Mouse (Mus musculus) heart, embryonic 16.5 days (tissue): ENCODE measurements at regions not wholly inside any gene's neighbourhood (a gene's known extent, or its start where the extent isn't known, plus 50 kb on each side); places are given as distances from the start of the nearest gene placed in this dataset.

Experiments used
- ATAC-seq: fragments of 200-750 bp; cut with Nextera tagmentation; replicated peaks from 2 replicates; pipeline ENCODE4 v1.8.0; 2017; ENCODE audit warnings: moderate number of reproducible peaks; ENCODE audit not compliant: insufficient read depth, low FRiP score; ENCODE audit errors: extremely low read depth
- H3K27ac ChIP-seq: fragments of 300-500 bp; sonication (generic); 2 replicates; pipeline ENCODE4 v1.5.1; 2014; ENCODE audit warnings: mild to moderate bottlenecking, low read length, control low read depth, moderate library complexity
- H3K27me3 ChIP-seq: fragments of 300-500 bp; sonication (generic); 2 replicates; pipeline ENCODE4 v1.6.1; 2014; ENCODE audit warnings: low read length, mixed read lengths; ENCODE audit not compliant: control insufficient read depth, insufficient read depth
- H3K36me3 ChIP-seq: fragments of 300-500 bp; sonication (generic); 2 replicates; pipeline ENCODE4 v1.6.1; 2014; ENCODE audit not compliant: control insufficient read depth, insufficient read depth
- H3K4me1 ChIP-seq: fragments of 300-500 bp; sonication (generic); 2 replicates; pipeline ENCODE4 v1.6.1; 2014; ENCODE audit warnings: low read length, mixed read lengths; ENCODE audit not compliant: control insufficient read depth, insufficient read depth
- H3K4me2 ChIP-seq: fragments of 300-500 bp; sonication (generic); 2 replicates; pipeline ENCODE4 v1.6.1; 2014; ENCODE audit warnings: low read depth, mild to moderate bottlenecking, control low read depth, low read length
- H3K4me3 ChIP-seq: fragments of 300-500 bp; sonication (generic); 2 replicates; pipeline ENCODE4 v1.5.1; 2014; ENCODE audit warnings: mild to moderate bottlenecking, control low read depth, low read length
- H3K9ac ChIP-seq: fragments of 300-500 bp; sonication (generic); 2 replicates; pipeline ENCODE4 v1.6.1; 2014; ENCODE audit warnings: low read length, control low read depth
- H3K9me3 ChIP-seq: fragments of 300-500 bp; sonication (generic); replicated peaks from 2 replicates; pipeline ENCODE4 v1.6.1; 2016; ENCODE audit warnings: low read length; ENCODE audit not compliant: control insufficient read depth
- WGBS: fragments of 180-500 bp; shearing (Covaris S2); extraction: QIAGEN DNeasy Blood & Tissue Kit; methylation state at CpG from one replicate; pipeline ENCODE4 v1.1.7; 2014; 5-methylcytosine and 5-hydroxymethylcytosine counted together

DNA sequence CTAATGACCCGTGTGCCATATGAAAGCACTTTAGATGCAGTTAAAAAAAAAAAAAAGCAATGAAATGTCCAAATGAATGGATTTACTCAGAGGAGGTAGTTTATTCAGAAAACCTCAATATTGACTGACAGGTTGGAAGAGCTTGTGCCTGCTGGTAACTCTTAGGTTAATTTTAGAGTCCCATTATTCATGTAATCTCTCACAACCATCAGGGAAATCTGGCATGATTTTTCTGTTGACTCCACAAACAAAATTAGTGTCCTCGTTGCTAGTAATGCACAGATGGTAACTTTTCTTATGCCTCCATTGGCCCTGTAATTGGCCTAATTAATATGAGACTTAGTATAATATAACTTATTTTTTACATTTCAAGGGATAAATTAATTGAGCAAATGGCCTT, 937.6 kb downstream of the Serpinb8 start:
- Histone ChIP-seq H3K9me3 (no peaks in the 10 kb centered on the region), H3K4me3 (no peak overlapping the region), H3K27ac (no peak overlapping the region), H3K27me3 (no peaks in the 10 kb centered on the region), H3K36me3 (no peaks in the 10 kb centered on the region), H3K4me2 (no peak overlapping the region), H3K9ac (no peak overlapping the region), H3K4me1 (no peaks in the 10 kb centered on the region)
- WGBS: 65% methylated on average over 2 of the region's 2 CpGs
- no peak for ATAC-seq

DNA sequence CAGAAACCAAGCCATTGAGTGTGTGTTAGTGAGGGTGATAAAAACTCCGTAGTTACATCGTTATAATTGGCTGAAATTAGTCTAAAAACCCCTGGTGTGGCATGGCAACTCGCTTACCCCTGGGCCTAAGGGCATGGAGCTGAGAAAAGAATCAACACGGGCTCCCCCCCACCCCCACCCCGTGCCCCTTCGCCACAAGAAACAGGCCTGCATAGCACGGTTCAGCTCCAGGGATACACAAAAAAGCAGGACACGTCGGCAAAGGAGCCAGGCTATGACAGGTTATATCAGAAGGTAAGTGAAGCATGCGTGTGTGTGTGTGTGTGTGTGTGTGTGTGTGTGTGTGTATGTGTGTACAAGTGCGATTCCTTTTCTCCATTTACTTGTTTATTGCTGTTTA, 948.4 kb downstream of the Serpinb8 start:
- no peak for ATAC-seq
- Histone ChIP-seq H3K9ac (no peak overlapping the region), H3K4me1 (no peaks in the 10 kb centered on the region), H3K27me3 (no peaks in the 10 kb centered on the region), H3K36me3 (no peaks in the 10 kb centered on the region), H3K4me2 (no peak overlapping the region), H3K9me3 (no peaks in the 10 kb centered on the region), H3K27ac (no peak overlapping the region), H3K4me3 (no peak overlapping the region)
- 69% methylated on average over 11 of the region's 11 CpGs for WGBS

DNA sequence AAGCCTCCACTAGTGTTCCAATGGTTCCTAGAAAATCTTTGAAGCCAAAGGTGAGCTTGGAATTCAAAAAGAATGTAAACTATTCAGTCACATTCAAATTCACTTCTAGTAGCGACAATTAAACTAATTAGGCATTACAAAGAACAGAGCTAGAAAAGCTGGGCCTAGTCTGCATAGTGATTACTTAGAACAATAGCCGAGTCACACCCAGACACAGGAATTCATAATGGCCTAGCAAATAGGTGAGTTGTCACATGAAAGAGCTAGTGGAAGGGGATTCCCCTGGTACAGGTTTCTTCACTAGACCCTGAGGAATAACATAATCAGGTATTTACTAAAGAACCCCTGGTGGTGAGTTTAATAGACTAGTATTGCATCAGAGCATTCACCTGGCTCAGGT, 958.9 kb downstream of the Serpinb8 start:
- ATAC-seq: no peak
- WGBS: 62% methylated on average over 2 of the region's 2 CpGs
- no peaks in the 10 kb centered on the region for H3K9me3 ChIP-seq

DNA sequence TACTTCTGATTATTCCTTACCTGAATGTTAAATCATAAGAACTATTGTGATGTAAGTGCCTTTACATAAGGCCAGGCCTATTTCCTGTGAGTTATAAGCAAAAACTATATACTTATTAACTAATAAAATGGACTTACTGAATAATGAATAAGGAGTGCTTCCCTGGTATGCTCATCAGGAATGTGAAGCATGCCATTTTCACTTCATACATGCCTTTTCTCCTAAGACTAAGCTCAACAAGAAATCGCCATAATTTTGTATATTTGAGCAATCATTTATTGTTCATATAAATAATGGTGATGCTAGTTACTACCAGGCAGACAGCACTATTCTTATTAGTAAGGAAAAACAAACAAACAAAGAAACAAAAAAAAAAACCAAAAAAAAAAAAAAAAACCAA, 969.1 kb downstream of the Serpinb8 start:
- Histone ChIP-seq H3K4me2 (no peak overlapping the region), H3K4me1 (no peaks in the 10 kb centered on the region), H3K27ac (no peak overlapping the region), H3K27me3 (no peaks in the 10 kb centered on the region), H3K4me3 (no peak overlapping the region), H3K9ac (no peak overlapping the region), H3K9me3 (no peaks in the 10 kb centered on the region), H3K36me3 (no peaks in the 10 kb centered on the region)
- no peak for ATAC-seq
- WGBS: 73% methylated on average over 1 of the region's 1 CpGs

More for the DNA sequence above, 958.9 kb downstream of the Serpinb8 start:
- Histone ChIP-seq H3K4me3 (no peak overlapping the region), H3K4me1 (no peaks in the 10 kb centered on the region), H3K27me3 (no peaks in the 10 kb centered on the region), H3K4me2 (no peak overlapping the region), H3K9ac (no peak overlapping the region), H3K27ac (no peak overlapping the region), H3K36me3 (no peaks in the 10 kb centered on the region)

DNA sequence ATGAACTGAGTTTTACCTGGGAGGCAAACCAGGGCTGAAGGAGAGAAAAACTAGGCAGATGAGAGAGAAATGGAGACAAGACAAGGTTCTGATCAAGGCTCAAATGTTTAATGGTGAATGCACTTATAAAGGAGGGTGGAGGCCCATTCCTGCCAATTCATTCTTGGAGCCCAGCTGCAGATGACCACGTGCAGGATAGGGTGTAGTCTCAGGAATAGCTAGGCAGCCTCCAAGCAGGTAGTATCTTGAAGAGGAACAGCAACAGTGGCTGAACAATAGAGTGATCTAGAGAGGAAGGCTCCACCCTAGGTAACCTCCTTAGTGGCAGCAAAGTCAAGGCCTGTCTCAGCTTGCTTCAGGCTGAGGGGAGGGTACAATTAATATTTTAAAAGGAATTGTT, 973.2 kb downstream of the Serpinb8 start:
- Histone ChIP-seq H3K27me3 (no peaks in the 10 kb centered on the region), H3K4me3 (no peak overlapping the region), H3K9ac (no peak overlapping the region), H3K36me3 (no peaks in the 10 kb centered on the region), H3K27ac (no peak overlapping the region), H3K9me3 (no peaks in the 10 kb centered on the region), H3K4me2 (no peak overlapping the region), H3K4me1 (no peaks in the 10 kb centered on the region)
- no peak for ATAC-seq
- 46% methylated on average over 1 of the region's 1 CpGs for WGBS

DNA sequence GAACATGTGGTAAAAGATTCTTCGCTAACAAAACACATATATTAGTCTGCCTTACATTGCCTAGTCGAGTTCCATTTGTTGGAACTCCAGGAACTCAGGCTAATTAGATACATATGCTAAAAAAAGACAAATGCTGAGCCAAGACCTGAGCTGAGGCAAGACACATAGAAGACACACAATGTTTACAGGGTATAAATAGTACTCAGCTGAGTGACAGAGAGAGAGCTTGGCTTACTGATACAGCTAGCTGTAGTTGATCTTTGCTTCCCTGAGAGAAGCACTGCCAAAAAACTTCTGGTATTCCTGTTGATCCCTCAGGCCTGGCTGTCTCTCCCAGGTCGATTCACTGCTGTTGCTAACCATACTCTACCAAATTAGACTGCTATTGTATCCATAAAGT, 982.2 kb downstream of the Serpinb8 start:
- WGBS: 48% methylated on average over 3 of the region's 3 CpGs
- no peak overlapping the region; the same call in 1 of the 2 replicates for H3K4me2 ChIP-seq

DNA sequence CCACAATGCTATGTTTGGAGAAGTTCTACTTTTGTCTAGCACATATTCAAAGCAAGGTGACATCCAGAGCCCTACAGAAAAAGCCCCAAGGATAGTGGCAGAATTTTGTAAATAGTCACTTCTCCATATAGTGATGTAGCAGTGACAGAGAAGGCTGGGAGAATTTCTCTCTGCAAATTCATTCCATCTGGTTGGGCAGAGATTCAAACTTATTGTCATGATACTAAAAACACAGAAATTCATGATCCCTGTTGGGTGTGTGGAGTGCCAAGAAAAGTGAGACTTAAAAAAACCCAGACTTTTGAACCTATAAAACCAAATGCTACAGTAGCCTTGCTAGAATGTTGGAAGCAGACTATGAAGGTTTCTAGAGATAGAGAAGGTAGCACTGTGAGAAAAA, 983.0 kb downstream of the Serpinb8 start:
- Histone ChIP-seq H3K4me3 (no peak overlapping the region), H3K27me3 (no peaks in the 10 kb centered on the region), H3K27ac (no peak overlapping the region; the same call in 1 of the 2 replicates), H3K4me1 (no peaks in the 10 kb centered on the region), H3K36me3 (no peaks in the 10 kb centered on the region), H3K4me2 (no peak overlapping the region), H3K9me3 (no peaks in the 10 kb centered on the region), H3K9ac (no peak overlapping the region)
- ATAC-seq: no peak

More for the DNA sequence above, 982.2 kb downstream of the Serpinb8 start:
- Histone ChIP-seq H3K36me3 (no peaks in the 10 kb centered on the region), H3K9ac (no peak overlapping the region), H3K27ac (peak overlapping the region; percentile 83), H3K4me3 (no peak overlapping the region), H3K4me1 (no peaks in the 10 kb centered on the region), H3K27me3 (no peaks in the 10 kb centered on the region), H3K9me3 (no peaks in the 10 kb centered on the region)
- ATAC-seq: no peak; the same call in 1 of the 2 replicates

DNA sequence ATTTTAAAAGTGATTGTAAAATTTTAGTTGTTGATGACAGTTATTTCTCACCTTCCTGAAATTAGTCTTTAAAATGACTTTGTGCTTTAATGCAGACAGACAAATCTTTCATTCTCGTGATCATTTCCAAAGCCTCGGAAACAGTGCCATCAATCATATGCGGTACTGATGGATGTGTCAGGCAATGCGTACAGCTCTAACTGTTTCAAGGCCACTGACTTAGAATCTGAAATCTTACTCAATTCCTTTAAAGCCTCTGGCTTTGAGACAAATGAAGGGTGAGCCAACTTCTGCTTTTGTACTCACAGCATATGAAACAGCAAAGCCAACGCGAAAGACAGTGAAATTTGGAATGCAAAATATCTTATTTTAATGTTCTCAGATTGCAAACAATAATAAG, 987.0 kb downstream of the Serpinb8 start:
- Histone ChIP-seq H3K27me3 (no peaks in the 10 kb centered on the region), H3K4me1 (no peaks in the 10 kb centered on the region), H3K9me3 (no peaks in the 10 kb centered on the region), H3K9ac (no peak overlapping the region), H3K36me3 (no peaks in the 10 kb centered on the region), H3K4me3 (no peak overlapping the region), H3K27ac (no peak overlapping the region), H3K4me2 (no peak overlapping the region)
- WGBS: 81% methylated on average over 6 of the region's 6 CpGs
- no peak for ATAC-seq

DNA sequence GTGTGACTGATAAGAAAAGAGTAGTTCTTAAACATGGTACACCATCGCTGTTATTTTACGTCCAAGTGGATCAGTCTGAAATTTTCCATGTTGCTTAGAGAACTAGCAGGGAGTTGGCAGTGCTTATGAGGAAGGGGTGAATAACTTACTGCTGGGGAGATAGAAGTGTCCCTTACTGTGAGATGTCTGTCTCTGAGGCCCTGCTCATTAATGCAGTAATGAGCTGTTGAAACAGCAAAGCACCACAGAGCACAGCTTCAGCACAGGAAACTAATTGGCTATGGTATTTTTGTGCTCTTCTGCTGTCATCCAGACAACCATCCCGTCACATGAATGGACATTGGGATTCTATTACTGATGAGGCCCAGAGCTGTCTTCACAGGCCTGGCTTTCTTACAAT, 988.0 kb downstream of the Serpinb8 start:
- no peak overlapping the region for H3K9ac ChIP-seq
- H3K36me3 ChIP-seq: no peaks in the 10 kb centered on the region
- WGBS: 81% methylated on average over 3 of the region's 3 CpGs
- no peak overlapping the region for H3K27ac ChIP-seq
- no peak overlapping the region for H3K4me3 ChIP-seq
- no peaks in the 10 kb centered on the region for H3K9me3 ChIP-seq
- H3K4me2 ChIP-seq: no peak overlapping the region
- no peaks in the 10 kb centered on the region for H3K27me3 ChIP-seq
- H3K4me1 ChIP-seq: no peaks in the 10 kb centered on the region
- ATAC-seq: no peak
